Mouse (Mus musculus) kidney, adult 2 months (tissue): ENCODE measurements around the gene Rtl4.

Source experiments
- CTCF ChIP-seq: fragments of 200-500 bp; conservative IDR thresholded peaks from 2 replicates; pipeline ENCODE4 v1.5.1; 2011; ENCODE audit warnings: low read depth, mild to moderate bottlenecking, control low read depth, low read length, moderate library complexity, mixed read lengths; ENCODE audit not compliant: insufficient read depth, insufficient read length
- POLR2A ChIP-seq: fragments of 200-500 bp; IDR thresholded peaks from one replicate; pipeline ENCODE4 v1.6.1; 2011; ENCODE audit warnings: low read depth, low read length, control low read depth

DNA sequence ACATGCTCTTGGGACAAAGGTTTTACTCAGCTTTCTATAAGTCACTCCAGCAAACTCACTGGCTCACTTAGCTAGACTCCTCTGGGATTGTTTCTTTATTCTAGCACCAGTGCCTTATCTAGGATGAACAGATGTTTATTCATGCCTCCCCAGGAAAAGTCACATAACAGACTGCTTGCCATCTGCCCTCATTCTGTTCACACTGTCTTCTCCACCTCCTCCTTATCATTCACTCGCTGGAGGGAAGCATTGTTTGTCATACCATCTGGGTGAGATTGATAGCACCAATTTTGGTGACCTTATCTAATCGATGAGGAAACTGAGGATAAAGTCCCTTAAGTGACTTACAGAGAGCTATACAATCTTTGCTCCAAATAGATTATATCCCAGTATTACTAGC is 298.3 kb downstream of the Rtl4 start:
- TF ChIP-seq POLR2A (no peak), CTCF (no peak)
